Mouse (Mus musculus) erythroblast, embryonic 14.5 days (primary cell): Measurements from ENCODE around the gene Gm20908. TPM values are rescaled to one million over a fixed set of nuclear protein-coding genes. Genes with fewer than 3 reads are reported as not detected.
"Not testable (repeated sequence)": the region's sequence is repeated elsewhere in the genome, so short reads cannot be mapped to it uniquely, and the experiment has no call there.

Source experiments
- H3K27me3 ChIP-seq: 2 replicates; pipeline ENCODE4 v1.6.1; 2012; ENCODE audit warnings: inconsistent platforms; ENCODE audit not compliant: control insufficient read depth
- H3K36me3 ChIP-seq: 2 replicates; pipeline ENCODE4 v1.6.1; 2012; ENCODE audit warnings: mild to moderate bottlenecking, inconsistent platforms; ENCODE audit not compliant: control insufficient read depth
- H3K4me1 ChIP-seq: 2 replicates; pipeline ENCODE4 v1.6.1; 2012; ENCODE audit warnings: inconsistent platforms; ENCODE audit not compliant: control insufficient read depth
- H3K4me3 ChIP-seq: replicated peaks from 2 replicates; pipeline ENCODE3; 2012; ENCODE audit warnings: moderate library complexity, mild to moderate bottlenecking, inconsistent platforms
- H3K9me3 ChIP-seq: 2 replicates; pipeline ENCODE4 v1.6.1; 2012; ENCODE audit warnings: low read length, inconsistent platforms, mixed read lengths; ENCODE audit not compliant: control insufficient read depth
- polyA plus RNA-seq: library from polyadenylated mRNA; stranded (reverse); fragments of >175 nt; gene quantifications from 2 replicates; pipeline ENCODE4 v1.2.3, GENCODE M21; 2012

The Gm20908 gene
- polyA plus RNA-seq, result not detected in 2 replicates

GRCm38 (mm10) chrY:64472966-64473365 lies at the start of gene Gm20908:
Gene Gm20908 (plus strand): TSS chrY:64473266.
- not testable (repeated sequence) for H3K4me1 ChIP-seq, H3K36me3 ChIP-seq, H3K4me3 ChIP-seq, H3K27me3 ChIP-seq, H3K9me3 ChIP-seq
